7 mouse cellular contexts compared by ENCODE assay signal in genomic region chr12:80945996-80946355, GRCm38 (mm10). TPM values are rescaled to one million over a fixed set of nuclear protein-coding genes. Genes with fewer than 3 reads are reported as not detected.
A peak's percentile ranks its signal among the peaks of the same experiment; 100 is the strongest.
DNase-seq lines count a peak whose midpoint lies in the region; ATAC-seq lines count a peak whose summit lies in the region.

No protein-coding gene starts in this region.

- peak overlapping the region; percentile 58 for H3K4me2 ChIP-seq in intestine, embryonic 15.5 days (replicated peaks)
- peak overlapping the region; percentile 69 for H3K4me2 ChIP-seq in midbrain, embryonic 11.5 days

- H3K4me3 ChIP-seq in intestine, embryonic 15.5 days (replicated peaks) = peak overlapping the region; percentile 97
- peak overlapping the region; percentile 99 for H3K4me3 ChIP-seq in midbrain, embryonic 11.5 days (ENCODE audit: low read depth, low read length)

- intact Hi-C loops in left cerebral cortex, postnatal 36 days (cut with DNase I) = loop anchor here (5.0 kb wide), 1 partner anchor 154 kb away; the partner anchor contains the start of gene Susd6

- peak; percentile 95 for DNase-seq in adrenal gland, adult 18-20 months (ENCODE audit: low spot score in 2 of 2)
- DNase-seq in embryo, embryonic 11 days = peak; percentile 99
- DNase-seq in gastrocnemius, postnatal 25 days = peak; percentile 95
- DNase-seq in left cerebral cortex, postnatal 36 days (ENCODE audit: low spot score in 2 of 2) = peak; percentile 95 to 96
- DNase-seq in midbrain, embryonic 11.5 days (ENCODE audit: low spot score, missing footprints) = peak; percentile 99
- DNase-seq in skeletal muscle tissue, adult 2 months (ENCODE audit: low read depth, low spot score) = peak; percentile 96

- peak overlapping the region; percentile 95 for H3K27ac ChIP-seq in intestine, embryonic 15.5 days
- peak overlapping the region; percentile 67 for H3K27ac ChIP-seq in midbrain, embryonic 11.5 days (ENCODE audit: low read depth, low read length)

- WGBS in intestine, embryonic 15.5 days = under 1% methylated on average over 44 of the region's 47 CpGs
- WGBS in midbrain, embryonic 11.5 days = under 1% methylated on average over 44 of the region's 47 CpGs

- peaks cover 9% of the 10 kb centered on the region for H3K4me1 ChIP-seq in intestine, embryonic 15.5 days (replicated peaks)
- H3K4me1 ChIP-seq in midbrain, embryonic 11.5 days (ENCODE audit: control insufficient read depth, insufficient read depth, low read length) = peaks cover 4% of the 10 kb centered on the region; the same call in 1 of the 2 replicates

- ATAC-seq in intestine, embryonic 15.5 days = peak; percentile 97
- ATAC-seq in midbrain, embryonic 11.5 days (ENCODE audit: low FRiP score) = peak; percentile 96

- no peaks in the 10 kb centered on the region for H3K9me3 ChIP-seq in intestine, embryonic 15.5 days
- H3K9me3 ChIP-seq in midbrain, embryonic 11.5 days (ENCODE audit: control insufficient read depth, low read length) = no peaks in the 10 kb centered on the region

- H3K9ac ChIP-seq in intestine, embryonic 15.5 days = peak overlapping the region; percentile 98
- H3K9ac ChIP-seq in midbrain, embryonic 11.5 days (ENCODE audit: low read length) = peak overlapping the region; percentile 97

- H3K27me3 ChIP-seq in intestine, embryonic 15.5 days (replicated peaks) = no peaks in the 10 kb centered on the region
- no peaks in the 10 kb centered on the region for H3K27me3 ChIP-seq in midbrain, embryonic 11.5 days (ENCODE audit: control insufficient read depth, insufficient read depth, low read length)

- H3K36me3 ChIP-seq in intestine, embryonic 15.5 days = peaks cover 15% of the 10 kb centered on the region
- H3K36me3 ChIP-seq in midbrain, embryonic 11.5 days (ENCODE audit: control insufficient read depth, insufficient read depth, low read length) = peaks cover 12% of the 10 kb centered on the region

RNA-seq across cellular contexts. Expression of gene Srsf5, which starts 0.7 kb away (rescaled TPM):
- total RNA-seq in adrenal gland, adult 18-20 months (2021) = 100 to 1,000 TPM; 245 to 319 TPM
- total RNA-seq in gastrocnemius, postnatal 25 days (2021) = 10 to 100 TPM; 72.3 to 75.0 TPM
- polyA plus RNA-seq in intestine, embryonic 15.5 days (2015; fragmentation: Nextera tagmentation; extraction: Ambion mirVana) = 515 and 607 TPM in 2 replicates
- 100 to 1,000 TPM; 256 to 346 TPM for total RNA-seq in left cerebral cortex, postnatal 36 days (2021)
- polyA plus RNA-seq in midbrain, embryonic 11.5 days (2014; fragmentation: Nextera tagmentation; extraction: Ambion mirVana) = 444 and 504 TPM in 2 replicates

RNA-seq across cellular contexts. Expression of gene Slc10a1, which starts 22.5 kb away (rescaled TPM):
- total RNA-seq in adrenal gland, adult 18-20 months (2021) = not detected
- total RNA-seq in gastrocnemius, postnatal 25 days (2021) = not detected
- polyA plus RNA-seq in intestine, embryonic 15.5 days (2015; fragmentation: Nextera tagmentation; extraction: Ambion mirVana) = 0.36 and 0.47 TPM in 2 replicates
- not detected for total RNA-seq in left cerebral cortex, postnatal 36 days (2021)
- 0.26 and 0.44 TPM in 2 replicates for polyA plus RNA-seq in midbrain, embryonic 11.5 days (2014; fragmentation: Nextera tagmentation; extraction: Ambion mirVana)

Comparison
In these comparisons a context has a peak if more than half of its experiments do, and no peak if none do; other contexts are left out.
1. Peak in every context shown above with its lines: DNase-seq, ATAC-seq, H3K4me3 ChIP-seq and H3K27ac ChIP-seq.